Comparison of ENCODE assay signal across 8 mouse cellular contexts in the genomic region with DNA sequence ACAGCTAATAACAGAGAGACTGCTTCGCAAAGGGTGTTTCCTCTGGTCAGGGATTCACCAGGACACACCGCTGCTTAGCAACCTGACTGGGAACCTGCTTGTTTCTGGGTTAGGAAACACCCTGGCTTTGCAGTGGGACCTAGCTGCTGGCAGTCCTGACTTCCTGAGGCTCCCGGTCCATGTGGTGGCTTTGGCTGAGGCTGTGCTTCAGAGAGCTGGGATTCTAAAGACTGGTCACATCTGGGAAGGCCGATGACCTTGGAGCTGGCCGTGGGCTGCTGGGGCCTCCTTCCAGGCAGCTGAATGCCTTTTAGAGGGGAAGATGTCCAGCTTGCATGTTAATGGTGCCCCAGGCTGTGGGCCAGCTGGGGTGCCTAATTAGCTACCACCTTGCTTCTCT.
DNase-seq lines count a peak whose midpoint lies in the region; ATAC-seq lines count a peak whose summit lies in the region.

No protein-coding gene starts in this region.

- H3K9me3 ChIP-seq in intestine, embryonic 16.5 days (ENCODE audit: control insufficient read depth, low read length), result no peaks in the 10 kb centered on the region
- H3K9me3 ChIP-seq in midbrain, embryonic 13.5 days, result no peaks in the 10 kb centered on the region

- no peak overlapping the region; the same call in 1 of the 2 replicates for H3K4me3 ChIP-seq in intestine, embryonic 16.5 days (ENCODE audit: low read length)
- no peak overlapping the region; the same call in 1 of the 2 replicates for H3K4me3 ChIP-seq in midbrain, embryonic 13.5 days (replicated peaks)

- no peak for ATAC-seq in intestine, embryonic 16.5 days
- ATAC-seq in midbrain, embryonic 13.5 days, result no peak

- intact Hi-C loops in left cerebral cortex, postnatal 4 days (cut with DNase I), result no loop called here

- no peak overlapping the region for H3K27ac ChIP-seq in intestine, embryonic 16.5 days (ENCODE audit: low read length)
- peak overlapping the region; percentile 39; the same call in 1 of the 2 replicates for H3K27ac ChIP-seq in midbrain, embryonic 13.5 days

- peaks cover 50% of the 10 kb centered on the region for H3K4me1 ChIP-seq in intestine, embryonic 16.5 days (ENCODE audit: control insufficient read depth, insufficient read depth, low read length)
- peaks cover 55% of the 10 kb centered on the region for H3K4me1 ChIP-seq in midbrain, embryonic 13.5 days (replicated peaks)

- DNase-seq in left cerebral cortex, postnatal 4 days, result peak; percentile 17
- DNase-seq in left cerebral cortex, adult 11 months (ENCODE audit: low spot score), result no peak
- peak; percentile 21 for DNase-seq in heart, adult 8-10 months (ENCODE audit: low spot score)
- DNase-seq in frontal cortex, postnatal 36 days (ENCODE audit: low spot score in 2 of 2), result no peak
- DNase-seq in urinary bladder, adult 18-20 months (ENCODE audit: low spot score in 2 of 2), result no peak
- no peak for DNase-seq in adipocyte (ENCODE audit: low spot score)

- no peaks in the 10 kb centered on the region for H3K36me3 ChIP-seq in intestine, embryonic 16.5 days (ENCODE audit: control insufficient read depth, insufficient read depth, low read length)
- H3K36me3 ChIP-seq in midbrain, embryonic 13.5 days, result no peaks in the 10 kb centered on the region

- H3K9ac ChIP-seq in intestine, embryonic 16.5 days (ENCODE audit: low read depth, low read length), result no peak overlapping the region
- no peak overlapping the region for H3K9ac ChIP-seq in midbrain, embryonic 13.5 days (replicated peaks)

- WGBS in intestine, embryonic 16.5 days, result 47% methylated on average over 5 of the region's 5 CpGs
- WGBS in midbrain, embryonic 13.5 days, result 20% methylated on average over 5 of the region's 5 CpGs

- H3K4me2 ChIP-seq in intestine, embryonic 16.5 days (ENCODE audit: low read depth, low read length), result 0 out of 2 replicates have a peak overlapping the region, but pooled peaks have one; percentile 3
- H3K4me2 ChIP-seq in midbrain, embryonic 13.5 days (replicated peaks), result peak overlapping the region; percentile 55; the same call in 1 of the 2 replicates

- no peaks in the 10 kb centered on the region for H3K27me3 ChIP-seq in intestine, embryonic 16.5 days (replicated peaks; ENCODE audit: control insufficient read depth, insufficient read depth, low read length)
- peaks cover 23% of the 10 kb centered on the region for H3K27me3 ChIP-seq in midbrain, embryonic 13.5 days

Comparison
In these comparisons a context has a peak if more than half of its experiments do, and no peak if none do; other contexts are left out.
1. DNase-seq: peak in left cerebral cortex, postnatal 4 days (single experiment) and heart, adult 8-10 months (single experiment); none in left cerebral cortex, adult 11 months (single experiment), frontal cortex, postnatal 36 days (0 of 2), urinary bladder, adult 18-20 months (0 of 2) and adipocyte (single experiment).